Comparison of ENCODE assay signal across 14 mouse cellular contexts in the genomic region with DNA sequence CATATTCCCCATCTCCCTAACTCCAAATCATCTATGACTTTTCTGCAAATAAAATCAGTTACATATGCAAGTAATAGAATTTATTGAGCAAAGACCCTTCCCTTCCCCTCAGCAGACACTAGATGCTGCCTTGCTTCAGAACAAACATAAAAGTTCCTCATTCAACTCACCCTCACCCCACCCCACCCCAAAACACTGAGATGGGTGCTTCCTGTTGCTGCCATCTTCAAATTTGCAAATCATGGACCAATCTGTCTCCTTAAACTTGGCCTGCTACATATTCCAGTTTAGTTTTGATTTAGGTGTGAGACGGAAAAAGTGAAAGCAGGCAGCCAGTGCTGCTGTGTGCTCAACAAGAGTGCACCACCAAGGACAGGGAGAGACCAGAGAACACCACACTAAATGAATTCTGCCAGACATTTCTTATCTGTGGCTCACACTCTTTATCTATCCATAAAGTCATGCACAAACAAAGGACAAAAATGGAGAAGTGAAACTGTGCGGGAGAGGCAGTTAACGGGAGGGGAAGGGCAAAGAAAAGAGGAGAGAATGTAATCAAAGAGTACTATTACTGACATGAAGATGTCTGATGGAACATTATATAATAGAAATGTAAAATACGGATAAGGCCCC. TPM values are rescaled to one million over a fixed set of nuclear protein-coding genes. Genes with fewer than 3 reads are reported as not detected.
DNase-seq lines count a peak whose midpoint lies in the region; ATAC-seq and TF ChIP-seq lines count a peak whose summit lies in the region.
"Had no signal": no experiment of that assay in that cellular context is flagged by ENCODE, and none has a peak within 500 bp of the region (broad histone marks: within the 10 kb centered on the region; RNA-seq: fewer than 3 reads in every experiment).

No protein-coding gene starts in this region.

- peaks cover 7% of the 10 kb centered on the region; the same call in 1 of the 2 replicates for H3K79me2 ChIP-seq in macrophage (ENCODE audit: inconsistent target)

- no peak for DNase-seq in lung, adult 2 months
- no peak for DNase-seq in lung, postnatal 4 days
- peak; percentile 86 for DNase-seq in MEL-GATA-1-ER (ENCODE audit: extremely low read depth, low read depth)
- no peak for DNase-seq in left cerebral cortex, adult 18-20 months (ENCODE audit: low spot score in 2 of 2)
- no peak for DNase-seq in left cerebral cortex, postnatal 10 days (ENCODE audit: extremely low spot score in 1 of 2, low spot score in 2 of 2)
- DNase-seq: forebrain, postnatal 0 days; kidney, postnatal 36 days; right cerebral cortex, postnatal 4 days; thymus, postnatal 14 days had no signal

- no peak for TF ChIP-seq POLR2A in lung, adult 2 months (IDR thresholded peaks at IDR 0.05; ENCODE audit: borderline replicate concordance, extremely low read depth, low read depth, low read length)

- no peaks in the 10 kb centered on the region for H3K36me3 ChIP-seq in macrophage (ENCODE audit: inconsistent target)
- no peaks in the 10 kb centered on the region for H3K36me3 ChIP-seq in forebrain, embryonic 13.5 days (ENCODE audit: poor library complexity, severe bottlenecking)
- H3K36me3 ChIP-seq: hindbrain, embryonic 15.5 days; limb, embryonic 10.5 days had no signal

- WGBS in lung, adult 2 months = 17% methylated on average over 4 of the region's 4 CpGs
- 4% methylated on average over 4 of the region's 4 CpGs for WGBS in macrophage (ENCODE audit: missing documents)
- WGBS in forebrain, embryonic 13.5 days = 81% methylated on average over 4 of the region's 4 CpGs

- peaks cover 10% of the 10 kb centered on the region for H3K4me1 ChIP-seq in lung, adult 2 months (ENCODE audit: control insufficient read depth, insufficient read depth, low read length)
- no peaks in the 10 kb centered on the region for H3K4me1 ChIP-seq in forebrain, embryonic 13.5 days
- H3K4me1 ChIP-seq: hindbrain, embryonic 15.5 days; limb, embryonic 10.5 days had no signal

- no peak overlapping the region for H3K9ac ChIP-seq in forebrain, embryonic 13.5 days
- H3K9ac ChIP-seq: forebrain, postnatal 0 days; hindbrain, embryonic 15.5 days had no signal

- no peak overlapping the region for H3K4me2 ChIP-seq in forebrain, embryonic 13.5 days
- H3K4me2 ChIP-seq: hindbrain, embryonic 15.5 days had no signal

- no peak for TF ChIP-seq CTCF in lung, adult 2 months (IDR thresholded peaks at IDR 0.05; ENCODE audit: insufficient read depth, low read length)

- no peaks in the 10 kb centered on the region for H3K27me3 ChIP-seq in forebrain, embryonic 13.5 days
- H3K27me3 ChIP-seq: hindbrain, embryonic 15.5 days had no signal

- peak; percentile 57 for ATAC-seq in erythroid progenitor cell, adult 5-6 weeks (replicated peaks; ENCODE audit: low FRiP score, poor library complexity, severe bottlenecking)
- ATAC-seq in forebrain, embryonic 13.5 days = no peak
- ATAC-seq: forebrain, postnatal 0 days had no signal

- peak overlapping the region; percentile 66 for H3K27ac ChIP-seq in macrophage
- H3K27ac ChIP-seq in forebrain, embryonic 13.5 days = no peak overlapping the region
- H3K27ac ChIP-seq: hindbrain, embryonic 15.5 days; limb, embryonic 10.5 days had no signal

- intact Hi-C loops in left cerebral cortex, postnatal 10 days (cut with DNase I) = no loop called here

- H3K9me3 ChIP-seq in forebrain, embryonic 13.5 days (replicated peaks) = no peaks in the 10 kb centered on the region
- H3K9me3 ChIP-seq: hindbrain, embryonic 15.5 days; limb, embryonic 10.5 days had no signal

- H3K4me3 ChIP-seq in lung, adult 2 months (replicated peaks; ENCODE audit: extremely low read depth, low read depth, low read length) = peak overlapping the region; percentile 19
- H3K4me3 ChIP-seq in macrophage (ENCODE audit: inconsistent target) = no peak overlapping the region
- H3K4me3 ChIP-seq in forebrain, embryonic 13.5 days = no peak overlapping the region
- H3K4me3 ChIP-seq: hindbrain, embryonic 15.5 days; limb, embryonic 10.5 days had no signal

RNA-seq across cellular contexts. Expression of a gene that starts 48.2 kb away (rescaled TPM):
- 4.0 and 4.6 TPM in 2 replicates for polyA plus RNA-seq in lung, adult 2 months (2012; rRNA removed)
- 96.6 and 110 TPM in 2 replicates for total RNA-seq in erythroid progenitor cell, adult 5-6 weeks (2015; ENCODE audit: low replicate concordance)
- total RNA-seq in erythroid progenitor cell, adult 5-6 weeks (2017; ENCODE audit: low replicate concordance) = 168 and 170 TPM in 2 replicates
- 100 to 1,000 TPM in 8 of 26 experiments, 10 to 100 TPM in 18; 43.0 to 131 (median 86.1) TPM for total RNA-seq in macrophage (2018; cell fraction: chromatin; rRNA removed)
- 10 to 100 TPM; 22.2 to 71.1 (median 34.7) TPM for total RNA-seq in macrophage (2018; cell fraction: cytosol; rRNA removed)
- 100 to 1,000 TPM in 2 of 26 experiments, 10 to 100 TPM in 24; 39.4 to 122 (median 71.4) TPM for total RNA-seq in macrophage (2018; cell fraction: nucleus; rRNA removed)
- 19.1 to 26.7 TPM (median 25.4 TPM) in 3 replicates for polyA plus RNA-seq in macrophage (2018)
- polyA plus RNA-seq in forebrain, embryonic 13.5 days (2015; fragmentation: Nextera tagmentation; extraction: Ambion mirVana) = 8.8 TPM in 2 replicates
- 100 to 1,000 TPM in 1 of 2 experiments, 10 to 100 TPM in 1; 97.6 to 103 TPM for total RNA-seq in left cerebral cortex, adult 18-20 months (2021)
- 100 to 1,000 TPM in 1 of 2 experiments, 10 to 100 TPM in 1; 98.2 to 106 TPM for total RNA-seq in left cerebral cortex, postnatal 10 days (2021)
